Mouse (Mus musculus): ENCODE data around the gene Tnni3. TPM values are rescaled to one million over a fixed set of nuclear protein-coding genes. Genes with fewer than 3 reads are reported as not detected.

Gene Tnni3
- polyA plus RNA-seq, 1 experiment = 10.0 TPM

DNA sequence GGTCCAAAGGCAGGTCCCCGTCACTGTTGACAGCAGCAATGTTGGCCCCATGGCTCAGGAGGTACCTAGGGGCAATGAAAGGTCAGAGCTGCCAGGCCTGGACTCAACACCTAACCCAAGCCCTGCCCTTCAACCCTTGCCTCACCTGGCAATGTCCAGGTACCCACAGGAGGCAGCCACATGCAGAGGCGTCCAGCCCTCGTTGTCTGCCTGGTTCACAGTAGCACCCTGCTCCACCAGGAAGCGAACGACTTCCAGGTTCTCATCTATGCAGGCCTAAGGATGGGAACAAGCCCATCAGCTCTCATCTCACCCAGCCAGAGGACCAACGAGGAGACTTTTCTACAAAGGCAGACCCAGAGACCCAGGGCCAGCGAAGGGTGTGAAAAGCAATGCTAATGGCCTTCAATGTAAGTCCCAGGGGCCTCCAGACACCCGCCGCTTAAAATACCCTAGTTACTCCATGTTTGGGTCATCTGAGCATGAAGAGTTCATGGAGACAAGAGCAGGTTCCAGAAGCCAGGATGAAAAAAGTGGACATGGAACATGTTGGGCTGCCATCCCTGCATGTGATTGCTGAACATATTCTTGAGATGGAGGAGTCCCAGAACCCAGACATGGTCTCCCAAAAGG is 26.6 kb downstream of the Tnni3 start:
- H3K36me3 ChIP-seq (ENCODE audit: control insufficient read depth, insufficient read depth, low read length, poor library complexity, severe bottlenecking) = no peaks in the 10 kb centered on the region
- H3K4me1 ChIP-seq (ENCODE audit: control insufficient read depth, insufficient read depth, low read length) = no peaks in the 10 kb centered on the region
- no peak overlapping the region for H3K9ac ChIP-seq (ENCODE audit: low read depth, poor library complexity, severe bottlenecking)
- TF ChIP-seq EP300 (IDR thresholded peaks at IDR 0.05; ENCODE audit: insufficient read depth, low read depth, low read length) (no peak), CTCF (IDR thresholded peaks at IDR 0.05; ENCODE audit: low read depth, low read length) (no peak), POLR2A (IDR thresholded peaks at IDR 0.05; ENCODE audit: insufficient read depth, low read length) (no peak)
- no peaks in the 10 kb centered on the region for H3K9me3 ChIP-seq (replicated peaks; ENCODE audit: control insufficient read depth, insufficient read depth, low read length, poor library complexity, severe bottlenecking)
- H3K4me3 ChIP-seq (ENCODE audit: low read depth, low read length) = no peak overlapping the region
- H3K27me3 ChIP-seq (ENCODE audit: control insufficient read depth, insufficient read depth, low read length, poor library complexity, severe bottlenecking) = no peaks in the 10 kb centered on the region
- no peak overlapping the region for H3K27ac ChIP-seq (ENCODE audit: insufficient read depth, low read length)

DNA sequence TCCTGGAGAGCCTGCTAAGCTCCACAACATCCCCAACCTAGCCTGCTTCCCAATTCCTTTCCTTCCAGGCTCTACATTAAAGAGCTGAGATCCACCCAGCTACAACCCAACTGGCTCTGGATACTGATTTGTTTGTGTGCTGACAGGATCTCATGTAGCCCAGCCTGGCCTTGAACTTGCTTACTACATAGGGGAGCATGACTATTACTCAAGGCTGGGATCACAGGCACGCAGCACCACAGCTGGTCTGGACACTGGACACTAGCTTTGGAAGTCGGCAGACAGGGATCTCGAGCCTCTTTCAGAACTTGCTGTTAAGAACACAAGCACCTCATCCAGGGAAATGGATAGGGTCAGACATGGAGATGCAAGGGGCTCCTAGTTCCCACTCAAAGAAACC is 27.6 kb downstream of the Tnni3 start:
- Histone ChIP-seq H3K27ac (ENCODE audit: insufficient read depth, low read length) (no peak overlapping the region), H3K36me3 (ENCODE audit: control insufficient read depth, insufficient read depth, low read length, poor library complexity, severe bottlenecking) (no peaks in the 10 kb centered on the region), H3K4me3 (ENCODE audit: low read depth, low read length) (no peak overlapping the region), H3K27me3 (ENCODE audit: control insufficient read depth, insufficient read depth, low read length, poor library complexity, severe bottlenecking) (no peaks in the 10 kb centered on the region), H3K4me1 (ENCODE audit: control insufficient read depth, insufficient read depth, low read length) (no peaks in the 10 kb centered on the region), H3K9ac (ENCODE audit: low read depth, poor library complexity, severe bottlenecking) (no peak overlapping the region), H3K9me3 (replicated peaks; ENCODE audit: control insufficient read depth, insufficient read depth, low read length, poor library complexity, severe bottlenecking) (no peaks in the 10 kb centered on the region)
- TF ChIP-seq POLR2A (IDR thresholded peaks at IDR 0.05; ENCODE audit: insufficient read depth, low read length) (no peak), CTCF (IDR thresholded peaks at IDR 0.05; ENCODE audit: low read depth, low read length) (no peak), EP300 (IDR thresholded peaks at IDR 0.05; ENCODE audit: insufficient read depth, low read depth, low read length) (no peak)

DNA sequence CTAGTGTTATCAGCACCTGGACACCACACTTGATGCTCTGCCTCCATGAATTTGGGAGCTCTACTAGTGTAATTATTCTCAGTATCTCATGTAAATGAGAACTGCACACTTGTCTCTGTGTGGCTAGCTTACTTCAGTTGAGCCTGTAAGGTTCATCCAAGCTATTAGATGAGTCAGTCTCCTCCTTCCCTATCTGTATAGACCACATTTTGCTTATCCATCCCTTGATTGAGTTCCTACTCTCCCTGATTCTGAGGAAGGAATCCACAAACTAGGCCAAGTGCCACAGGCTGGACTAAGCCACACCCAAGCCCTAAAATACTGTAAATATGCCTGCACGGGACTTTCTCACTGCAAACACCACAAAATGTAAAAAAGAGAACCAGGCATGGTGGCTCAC is 30.0 kb downstream of the Tnni3 start:
- H3K36me3 ChIP-seq (ENCODE audit: control insufficient read depth, insufficient read depth, low read length, poor library complexity, severe bottlenecking) = no peaks in the 10 kb centered on the region
- H3K9ac ChIP-seq (ENCODE audit: low read depth, poor library complexity, severe bottlenecking) = no peak overlapping the region
- H3K4me1 ChIP-seq (ENCODE audit: control insufficient read depth, insufficient read depth, low read length) = no peaks in the 10 kb centered on the region
- H3K27me3 ChIP-seq (ENCODE audit: control insufficient read depth, insufficient read depth, low read length, poor library complexity, severe bottlenecking) = no peaks in the 10 kb centered on the region
- TF ChIP-seq CTCF (IDR thresholded peaks at IDR 0.05; ENCODE audit: low read depth, low read length) (no peak), EP300 (IDR thresholded peaks at IDR 0.05; ENCODE audit: insufficient read depth, low read depth, low read length) (no peak), POLR2A (IDR thresholded peaks at IDR 0.05; ENCODE audit: insufficient read depth, low read length) (no peak)
- no peak overlapping the region for H3K27ac ChIP-seq (ENCODE audit: insufficient read depth, low read length)
- H3K9me3 ChIP-seq (replicated peaks; ENCODE audit: control insufficient read depth, insufficient read depth, low read length, poor library complexity, severe bottlenecking) = no peaks in the 10 kb centered on the region
- no peak overlapping the region for H3K4me3 ChIP-seq (ENCODE audit: low read depth, low read length)

DNA sequence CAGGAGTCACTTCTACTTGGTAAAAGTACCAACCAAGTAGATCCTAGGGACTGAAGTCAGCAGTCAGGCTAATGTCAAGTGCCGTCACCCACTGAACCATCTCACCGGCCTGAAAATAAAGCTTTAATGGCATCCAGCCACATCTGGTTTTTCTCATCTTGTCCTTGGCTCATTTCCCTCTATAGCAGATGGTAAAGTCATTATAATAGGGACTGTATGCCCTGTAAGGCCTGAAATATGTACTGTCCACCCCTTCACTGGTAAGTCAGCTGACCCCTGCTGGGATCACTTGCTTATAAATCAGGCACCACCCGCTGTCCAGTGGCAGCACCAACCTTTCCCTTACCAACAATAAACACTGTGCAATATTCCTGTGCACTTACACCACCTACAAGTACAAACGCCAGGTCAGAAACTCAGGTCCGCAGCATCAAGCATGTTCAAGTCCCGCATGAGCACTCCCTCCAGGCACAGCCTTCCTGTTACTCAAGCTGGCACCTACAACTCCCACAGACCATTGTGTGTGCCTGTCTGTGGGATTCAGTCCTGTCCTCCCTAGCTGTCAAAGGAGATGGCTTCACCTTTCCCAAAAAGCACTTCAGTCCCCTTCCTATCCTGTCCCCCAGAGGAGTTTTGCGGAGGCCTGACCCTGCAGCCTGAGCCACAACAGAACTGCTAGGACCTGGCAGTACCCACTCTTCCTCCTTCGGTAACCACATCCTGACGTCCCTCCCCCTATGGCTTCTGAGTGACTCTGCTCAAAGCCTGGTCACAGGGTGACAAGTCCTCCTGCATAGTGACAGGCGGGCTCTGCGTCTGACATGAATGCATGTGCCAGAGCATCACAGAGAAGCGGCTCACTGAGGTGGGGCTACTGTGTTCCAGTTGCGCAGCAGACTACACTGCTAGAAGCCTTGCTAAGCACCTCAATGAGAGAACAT is 31.5 kb downstream of the Tnni3 start:
- Histone ChIP-seq H3K27me3 (ENCODE audit: control insufficient read depth, insufficient read depth, low read length, poor library complexity, severe bottlenecking) (no peaks in the 10 kb centered on the region), H3K27ac (ENCODE audit: insufficient read depth, low read length) (no peak overlapping the region), H3K9ac (ENCODE audit: low read depth, poor library complexity, severe bottlenecking) (no peak overlapping the region), H3K9me3 (replicated peaks; ENCODE audit: control insufficient read depth, insufficient read depth, low read length, poor library complexity, severe bottlenecking) (no peaks in the 10 kb centered on the region), H3K4me1 (ENCODE audit: control insufficient read depth, insufficient read depth, low read length) (no peaks in the 10 kb centered on the region), H3K36me3 (ENCODE audit: control insufficient read depth, insufficient read depth, low read length, poor library complexity, severe bottlenecking) (no peaks in the 10 kb centered on the region), H3K4me3 (ENCODE audit: low read depth, low read length) (no peak overlapping the region)
- no peak for TF ChIP-seq CTCF (IDR thresholded peaks at IDR 0.05; ENCODE audit: low read depth, low read length)
- TF ChIP-seq EP300 (IDR thresholded peaks at IDR 0.05; ENCODE audit: insufficient read depth, low read depth, low read length) = no peak
- TF ChIP-seq POLR2A (IDR thresholded peaks at IDR 0.05; ENCODE audit: insufficient read depth, low read length) = no peak

DNA sequence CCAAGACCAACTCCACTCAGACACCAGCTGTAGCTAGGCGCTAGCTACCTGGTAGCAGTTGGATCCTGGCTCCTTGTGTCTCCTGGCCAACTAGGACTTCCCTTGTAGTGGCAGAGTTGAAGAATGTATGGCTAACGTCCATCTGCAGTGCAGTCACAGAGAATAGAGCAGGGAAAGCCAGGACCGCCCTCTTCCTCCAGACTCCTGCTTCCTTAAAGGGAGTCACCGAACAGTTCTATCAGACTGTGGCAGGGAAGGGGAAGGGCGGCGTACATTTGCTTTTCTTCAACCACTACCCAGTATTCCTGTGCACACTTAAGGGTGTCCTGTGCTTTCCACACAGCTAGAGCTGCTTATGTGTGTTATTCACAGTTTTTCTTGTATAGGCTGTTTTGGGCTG is 32.7 kb downstream of the Tnni3 start:
- no peaks in the 10 kb centered on the region for H3K9me3 ChIP-seq (replicated peaks; ENCODE audit: control insufficient read depth, insufficient read depth, low read length, poor library complexity, severe bottlenecking)
- no peak for TF ChIP-seq CTCF (IDR thresholded peaks at IDR 0.05; ENCODE audit: low read depth, low read length)
- TF ChIP-seq EP300 (IDR thresholded peaks at IDR 0.05; ENCODE audit: insufficient read depth, low read depth, low read length) = no peak
- TF ChIP-seq POLR2A (IDR thresholded peaks at IDR 0.05; ENCODE audit: insufficient read depth, low read length) = no peak
- no peak overlapping the region for H3K9ac ChIP-seq (ENCODE audit: low read depth, poor library complexity, severe bottlenecking)
- no peaks in the 10 kb centered on the region for H3K36me3 ChIP-seq (ENCODE audit: control insufficient read depth, insufficient read depth, low read length, poor library complexity, severe bottlenecking)
- H3K27me3 ChIP-seq (ENCODE audit: control insufficient read depth, insufficient read depth, low read length, poor library complexity, severe bottlenecking) = no peaks in the 10 kb centered on the region
- no peaks in the 10 kb centered on the region for H3K4me1 ChIP-seq (ENCODE audit: control insufficient read depth, insufficient read depth, low read length)
- H3K4me3 ChIP-seq (ENCODE audit: low read depth, low read length) = no peak overlapping the region
- no peak overlapping the region for H3K27ac ChIP-seq (ENCODE audit: insufficient read depth, low read length)

DNA sequence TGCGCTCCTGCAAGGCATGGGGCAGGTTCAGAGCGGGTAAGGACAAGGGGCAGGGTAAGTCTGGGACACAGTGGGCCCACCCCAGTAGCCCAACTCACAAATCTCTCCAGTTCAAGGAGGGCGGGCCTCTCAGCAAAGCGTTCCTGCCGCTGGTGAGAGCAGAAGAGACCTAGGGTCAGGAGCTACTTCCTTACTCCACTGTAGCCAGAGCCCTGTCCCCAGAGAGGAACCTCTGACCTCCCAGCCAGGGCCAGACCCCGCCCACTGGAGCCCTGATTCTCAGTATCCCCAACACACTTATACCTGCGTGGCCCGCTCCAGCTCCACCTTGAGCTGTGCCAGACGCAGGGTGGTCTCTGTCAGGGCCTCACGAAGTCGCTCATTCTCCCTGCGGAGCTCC is 41.7 kb downstream of the Tnni3 start:
- Histone ChIP-seq H3K36me3 (ENCODE audit: control insufficient read depth, insufficient read depth, low read length, poor library complexity, severe bottlenecking) (no peaks in the 10 kb centered on the region; the same call in 1 of the 2 replicates), H3K27me3 (ENCODE audit: control insufficient read depth, insufficient read depth, low read length, poor library complexity, severe bottlenecking) (no peaks in the 10 kb centered on the region), H3K4me3 (ENCODE audit: low read depth, low read length) (0 out of 2 replicates have a peak overlapping the region, but pooled peaks have one; percentile 10), H3K9me3 (replicated peaks; ENCODE audit: control insufficient read depth, insufficient read depth, low read length, poor library complexity, severe bottlenecking) (no peaks in the 10 kb centered on the region), H3K9ac (ENCODE audit: low read depth, poor library complexity, severe bottlenecking) (no peak overlapping the region), H3K4me1 (ENCODE audit: control insufficient read depth, insufficient read depth, low read length) (no peaks in the 10 kb centered on the region), H3K27ac (ENCODE audit: insufficient read depth, low read length) (no peak overlapping the region)
- no peak for TF ChIP-seq EP300 (IDR thresholded peaks at IDR 0.05; ENCODE audit: insufficient read depth, low read depth, low read length)
- TF ChIP-seq POLR2A (IDR thresholded peaks at IDR 0.05; ENCODE audit: insufficient read depth, low read length) = no peak
- TF ChIP-seq CTCF (IDR thresholded peaks at IDR 0.05; ENCODE audit: low read depth, low read length) = no peak

Measured in ES-Bruce4 (cell line).